Comparison of ENCODE assay signal across 28 mouse cellular contexts in genomic region chr16:30221161-30221782, GRCm38 (mm10). TPM values are rescaled to one million over a fixed set of nuclear protein-coding genes. Genes with fewer than 3 reads are reported as not detected.
"Had no signal": no experiment of that assay in that cellular context is flagged by ENCODE, and none has a peak within 500 bp of the region (broad histone marks: within the 10 kb centered on the region; RNA-seq: fewer than 3 reads in every experiment).

No protein-coding gene starts in this region.

- H3K4me1 ChIP-seq: liver, embryonic 12.5 days; liver, embryonic 15.5 days; lung, embryonic 15.5 days; midbrain, embryonic 12.5 days had no signal

- H3K27ac ChIP-seq: limb, embryonic 13.5 days; liver, embryonic 12.5 days; liver, embryonic 15.5 days; lung, embryonic 15.5 days; midbrain, embryonic 12.5 days; midbrain, embryonic 15.5 days; neural tube, embryonic 12.5 days; neural tube, embryonic 15.5 days; stomach, postnatal 0 days had no signal

- DNase-seq: left cerebral cortex, postnatal 4 days; lung, adult 18-20 months; lung, postnatal 14 days; lung, postnatal 4 days; right cerebral cortex, adult 18-20 months; right cerebral cortex, postnatal 14 days; right cerebral cortex, postnatal 4 days; thymus, adult 2 months; thymus, postnatal 14 days; thymus, postnatal 4 days had no signal

- H3K4me3 ChIP-seq: limb, embryonic 13.5 days; liver, embryonic 12.5 days; liver, embryonic 15.5 days; lung, embryonic 15.5 days; midbrain, embryonic 12.5 days; midbrain, embryonic 15.5 days; neural tube, embryonic 12.5 days; neural tube, embryonic 15.5 days had no signal

- H3K9ac ChIP-seq: limb, embryonic 13.5 days; liver, embryonic 12.5 days; liver, embryonic 15.5 days; lung, embryonic 15.5 days; midbrain, embryonic 12.5 days; midbrain, embryonic 15.5 days; neural tube, embryonic 12.5 days; neural tube, embryonic 15.5 days had no signal

- H3K36me3 ChIP-seq: limb, embryonic 13.5 days; liver, embryonic 12.5 days; liver, embryonic 15.5 days; lung, embryonic 15.5 days; midbrain, embryonic 12.5 days; midbrain, embryonic 15.5 days; neural tube, embryonic 12.5 days; neural tube, embryonic 15.5 days had no signal

- H3K27me3 ChIP-seq: liver, embryonic 12.5 days; liver, embryonic 15.5 days; lung, embryonic 15.5 days had no signal

- H3K9me3 ChIP-seq: limb, embryonic 13.5 days; liver, embryonic 12.5 days; liver, embryonic 15.5 days; lung, embryonic 15.5 days; midbrain, embryonic 12.5 days; midbrain, embryonic 15.5 days; neural tube, embryonic 12.5 days; neural tube, embryonic 15.5 days had no signal

- H3K4me2 ChIP-seq: limb, embryonic 13.5 days; liver, embryonic 12.5 days; liver, embryonic 15.5 days; lung, embryonic 15.5 days; midbrain, embryonic 12.5 days; midbrain, embryonic 15.5 days; neural tube, embryonic 12.5 days; neural tube, embryonic 15.5 days had no signal

- ATAC-seq: intestine, postnatal 0 days; liver, embryonic 12.5 days; midbrain, embryonic 15.5 days had no signal

RNA-seq across cellular contexts. Expression of gene Cpn2, which starts 46.0 kb away (rescaled TPM):
- total RNA-seq: layer of hippocampus, adult 18-20 months; layer of hippocampus, postnatal 14 days; left cerebral cortex, adult 8-10 months; left cerebral cortex, postnatal 14 days; left cerebral cortex, postnatal 4 days; megakaryocyte progenitor cell, adult 5-6 weeks; megakaryocyte-erythroid progenitor cell, adult 5-6 weeks had no signal
- polyA plus RNA-seq: kidney, embryonic 16.5 days; limb, embryonic 13.5 days; lung, embryonic 15.5 days; midbrain, embryonic 12.5 days; midbrain, embryonic 15.5 days; neural tube, embryonic 12.5 days; neural tube, embryonic 15.5 days; stomach, embryonic 14.5 days; stomach, postnatal 0 days had no signal
